Mouse (Mus musculus) activated CD4-positive, CD25-positive, alpha-beta regulatory T cell (primary cell): ENCODE data around the gene Cyp2d9. TPM values are rescaled to one million over a fixed set of nuclear protein-coding genes. Genes with fewer than 3 reads are reported as not detected.

Experiments
- polyA plus RNA-seq, 2 experiments: library from polyadenylated mRNA; unstranded; fragments of 100-300 nt; shearing (Covaris generic); gene quantifications; one replicate each; pipeline ENCODE4 v1.2.1; 2017

The Cyp2d9 gene
- polyA plus RNA-seq: under 1 TPM in 1 of 2 experiments, not detected in 1; 0.31 TPM

GRCm38 (mm10) chr15:82433137-82433536 lies at the start of gene Cyp2d9:
Cyp2d9 (plus strand) TSS chr15:82433437.

GRCm38 (mm10) chr15:82393922-82394321 lies 39.3 kb upstream of the Cyp2d9 start, which contains the start of gene Cyp2d11:
Cyp2d11 (minus strand) TSS chr15:82394022.

GRCm38 (mm10) chr15:82406981-82407380 lies 26.3 kb upstream of the Cyp2d9 start, which contains the start of gene Cyp2d10:
Cyp2d10 (minus strand) TSS chr15:82407195.

Other genes with a start within 250 kb of the Cyp2d9 start
- gene Shisa8, start 220.6 kb upstream of the Cyp2d9 start, polyA plus RNA-seq: under 1 TPM; 0.20 to 0.25 TPM
- gene Tnfrsf13c, start 209.1 kb upstream of the Cyp2d9 start, polyA plus RNA-seq: 1 to 10 TPM; 4.7 to 6.4 TPM
- 10 to 100 TPM; 10.2 to 11.3 TPM for gene Cenpm, start 188.7 kb upstream of the Cyp2d9 start, polyA plus RNA-seq
- not detected for gene 1500009C09Rik, start 181.0 kb upstream of the Cyp2d9 start, polyA plus RNA-seq
- under 1 TPM in 1 of 2 experiments, not detected in 1; 0.66 TPM for gene Sept3, start 158.5 kb upstream of the Cyp2d9 start, polyA plus RNA-seq
- not detected for gene Wbp2nl, start 134.5 kb upstream of the Cyp2d9 start, polyA plus RNA-seq
- gene Naga, start 94.5 kb upstream of the Cyp2d9 start, polyA plus RNA-seq: 10 to 100 TPM; 47.9 to 63.9 TPM
- gene Pheta2, start 94.5 kb upstream of the Cyp2d9 start, polyA plus RNA-seq: 10 to 100 TPM in 1 of 2 experiments, 1 to 10 TPM in 1; 3.2 to 11.3 TPM
- 100 to 1,000 TPM; 231 to 276 TPM for gene Smdt1, start 94.5 kb upstream of the Cyp2d9 start, polyA plus RNA-seq
- 100 to 1,000 TPM; 296 to 458 TPM for gene Ndufa6, start 79.1 kb upstream of the Cyp2d9 start, polyA plus RNA-seq
- gene Cyp2d22, start 53.2 kb upstream of the Cyp2d9 start, polyA plus RNA-seq: 1 to 10 TPM; 3.4 to 5.0 TPM
- not detected for gene Cyp2d11, start 39.4 kb upstream of the Cyp2d9 start, polyA plus RNA-seq
- gene Cyp2d10, start 26.2 kb upstream of the Cyp2d9 start, polyA plus RNA-seq: not detected
- under 1 TPM in 1 of 2 experiments, not detected in 1; 0.05 TPM for gene Cyp2d12, start 121.6 kb downstream of the Cyp2d9 start, polyA plus RNA-seq
- not detected for gene Cyp2d34, start 187.5 kb downstream of the Cyp2d9 start, polyA plus RNA-seq